Mouse (Mus musculus): Measurements from ENCODE around the gene Rack1. TPM values are rescaled to one million over a fixed set of nuclear protein-coding genes. Genes with fewer than 3 reads are reported as not detected.
"Not testable (repeated sequence)": the region's sequence is repeated elsewhere in the genome, so short reads cannot be mapped to it uniquely, and the experiment has no call there.

Gene Rack1
- total RNA-seq, 2 experiments from 2014 or later = 530 to 563 TPM

GRCm38 (mm10) chr11:48791894-48792293, 8.2 kb upstream of the Rack1 start:
- DNase-seq = not testable (repeated sequence)
- intact Hi-C loops (cut with DNase I) = loop anchor here (2.0 kb wide), 1 partner anchor 311 kb away; no protein-coding TSS in a partner anchor

DNA sequence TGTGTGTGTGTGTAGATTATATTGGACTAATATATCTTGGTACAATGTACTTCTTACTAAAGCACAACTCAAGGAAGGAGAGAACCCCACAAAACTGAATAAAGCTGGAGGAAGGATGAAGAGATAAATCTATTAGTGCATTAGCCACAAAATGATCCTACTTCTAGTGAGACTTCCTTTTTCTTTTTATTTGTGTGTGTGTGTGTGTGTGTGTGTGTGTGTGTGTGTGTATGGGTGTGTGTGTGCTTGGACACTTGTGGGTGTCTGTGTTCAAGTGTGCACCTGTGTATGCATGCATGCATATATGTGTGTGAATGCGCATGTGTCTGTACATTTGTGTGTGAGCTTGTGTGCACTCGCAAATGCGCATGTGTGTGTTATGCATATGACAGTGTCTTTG, 6.9 kb upstream of the Rack1 start:
- intact Hi-C loops (cut with DNase I) = no loop called here
- DNase-seq = no peak

DNA sequence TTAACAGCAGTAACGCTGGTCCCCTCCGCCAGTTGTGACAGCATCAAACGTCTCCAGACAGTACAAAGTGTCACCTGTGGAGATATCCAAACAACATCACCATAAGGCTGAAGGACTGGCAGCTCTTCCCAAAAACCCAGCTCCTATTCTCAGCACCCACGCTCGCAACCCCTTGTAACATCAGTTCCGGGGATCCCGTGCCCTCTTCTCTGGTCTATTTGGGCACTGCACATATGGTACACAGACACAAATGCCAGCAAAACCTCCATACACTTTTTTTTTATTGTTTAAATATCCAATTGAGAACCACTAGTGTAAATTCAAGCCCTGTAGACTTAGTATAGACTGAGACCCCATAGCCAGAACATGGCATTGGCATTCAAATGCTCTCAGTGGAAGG, 4.9 kb upstream of the Rack1 start:
- no peak for DNase-seq
- intact Hi-C loops (cut with DNase I) = no loop called here

DNA sequence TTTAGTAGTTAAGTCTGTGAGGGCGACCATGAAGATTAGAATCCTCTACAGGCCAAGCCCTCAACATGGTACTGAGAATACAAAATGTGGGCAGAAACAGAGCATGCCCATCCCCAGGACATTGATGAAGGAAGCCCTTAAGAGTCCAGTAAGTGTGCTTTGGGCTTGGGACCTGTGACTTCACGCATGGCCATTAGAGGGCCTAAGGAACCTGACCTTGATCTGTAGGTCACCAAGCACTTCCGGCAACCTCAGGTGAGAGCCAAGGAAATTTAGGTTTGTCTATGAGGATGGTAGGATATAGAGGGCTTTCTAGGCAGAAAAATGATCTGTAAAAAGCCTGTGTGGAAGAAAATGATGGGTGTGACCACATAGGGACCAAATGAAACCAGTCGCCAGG, 3.8 kb upstream of the Rack1 start:
- DNase-seq = no peak
- intact Hi-C loops (cut with DNase I) = no loop called here

GRCm38 (mm10) chr11:48797287-48797686, 2.8 kb upstream of the Rack1 start:
- DNase-seq = no peak
- intact Hi-C loops (cut with DNase I) = no loop called here

GRCm38 (mm10) chr11:48798308-48798707, 1.8 kb upstream of the Rack1 start:
- intact Hi-C loops (cut with DNase I) = no loop called here
- no peak for DNase-seq

DNA sequence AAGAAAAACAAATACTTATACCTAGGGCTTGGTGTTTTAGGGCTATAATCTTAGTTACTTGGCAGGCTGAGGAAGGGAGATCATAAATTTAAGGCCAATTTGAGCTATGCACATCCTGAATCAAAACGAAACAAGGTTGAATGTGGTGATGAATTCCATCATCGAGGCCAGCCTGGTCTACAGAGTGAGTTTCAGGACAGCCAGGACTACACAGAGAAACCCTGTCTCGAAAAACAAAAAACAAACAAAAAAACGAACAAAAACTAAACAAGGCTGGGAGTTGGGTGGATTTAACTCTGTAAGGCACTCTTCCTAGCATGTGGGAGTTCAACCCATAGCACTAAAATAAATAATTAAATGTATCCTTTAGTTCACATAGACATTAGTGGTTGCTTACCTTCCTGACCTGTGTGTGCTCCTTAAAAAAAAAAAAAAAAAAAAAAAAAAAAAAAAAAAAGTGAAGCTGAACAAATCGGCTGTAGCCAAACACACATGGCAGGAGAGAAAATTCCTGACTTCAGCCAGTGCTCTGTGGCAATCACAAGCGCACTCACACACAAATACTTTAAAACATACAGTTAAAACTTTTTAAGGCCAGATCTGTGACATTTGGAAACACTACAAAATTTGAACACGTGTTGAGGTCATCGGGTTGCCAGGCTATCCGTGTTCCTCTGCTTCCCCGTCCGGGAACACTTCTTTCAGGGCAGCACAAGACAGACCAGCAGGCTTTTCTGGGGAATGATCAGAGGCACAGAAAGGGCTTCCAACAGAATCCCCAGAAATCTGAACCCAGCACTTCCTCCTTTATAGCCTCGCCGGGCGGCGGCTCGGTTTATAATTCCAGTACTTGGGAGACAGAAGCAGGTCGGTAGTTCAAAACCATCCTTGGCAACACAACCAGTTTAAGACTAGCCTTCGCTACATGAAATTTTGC, 880 bp upstream of the Rack1 start:
- intact Hi-C loops (cut with DNase I) = no loop called here
- DNase-seq = no peak

DNA sequence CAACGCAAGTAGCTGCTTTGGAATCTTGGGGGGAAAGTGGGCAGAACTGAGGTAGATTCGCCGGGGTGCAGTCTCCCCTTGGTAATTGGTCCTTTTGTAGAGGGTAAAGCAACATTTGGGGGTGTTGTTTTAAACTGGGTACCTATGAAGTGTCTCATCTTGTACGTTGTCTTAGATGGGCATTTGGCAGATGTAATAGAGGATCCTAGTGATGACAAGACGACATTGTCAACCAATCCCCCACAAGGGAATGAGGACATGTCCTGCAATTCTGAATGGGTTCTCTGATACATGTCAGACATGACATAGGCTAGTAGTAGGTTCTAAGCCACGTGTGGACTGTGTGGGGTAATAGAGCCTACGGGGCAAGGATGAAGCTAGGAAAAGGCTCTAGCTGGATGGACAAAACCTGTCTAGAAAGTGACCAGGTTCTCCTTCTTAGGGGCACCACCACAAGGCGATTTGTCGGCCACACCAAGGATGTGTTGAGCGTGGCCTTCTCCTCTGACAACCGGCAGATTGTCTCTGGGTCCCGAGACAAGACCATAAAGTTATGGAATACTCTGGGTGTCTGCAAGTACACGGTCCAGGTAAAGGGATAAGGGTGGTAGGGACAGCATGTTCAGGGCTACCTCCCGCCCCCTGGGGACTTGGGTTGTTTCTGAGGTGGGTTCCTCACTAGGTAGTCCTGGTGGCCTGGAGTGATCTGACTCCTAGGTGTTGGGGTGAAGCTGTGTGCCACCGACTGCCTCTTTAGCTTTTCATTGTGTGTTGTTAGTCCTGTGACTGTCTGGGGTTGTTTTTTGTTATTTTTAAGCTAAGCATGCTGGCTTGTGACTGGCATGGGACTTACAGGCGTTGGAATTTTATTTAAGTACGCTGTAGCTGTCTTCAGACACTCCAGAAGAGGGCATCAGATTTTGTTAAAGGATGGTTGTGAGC, 2.0 kb downstream of the Rack1 start:
- intact Hi-C loops (cut with DNase I) = loop anchor here (1.0 to 2.0 kb wide), 2 partner anchors 14 to 401 kb away; partner anchors contain the start of gene Zfp62
- no peak for DNase-seq

DNA sequence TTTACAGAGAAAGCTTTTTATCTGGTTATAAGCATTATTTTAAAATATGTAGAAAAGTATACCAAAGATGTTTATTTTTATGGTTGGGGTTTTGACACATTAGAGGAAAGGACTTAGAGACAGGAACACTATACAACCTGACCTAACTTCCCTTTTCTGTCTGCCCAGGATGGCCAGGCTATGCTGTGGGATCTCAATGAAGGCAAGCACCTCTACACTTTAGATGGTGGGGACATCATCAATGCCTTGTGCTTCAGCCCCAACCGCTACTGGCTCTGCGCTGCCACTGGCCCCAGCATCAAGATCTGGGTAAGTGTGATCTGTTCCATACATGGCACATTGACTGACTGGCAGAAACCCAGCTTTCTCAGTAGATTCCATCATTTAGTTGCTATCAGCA, 3.9 kb downstream of the Rack1 start:
- no peak for DNase-seq
- intact Hi-C loops (cut with DNase I) = no loop called here

- no peak for DNase-seq
- intact Hi-C loops (cut with DNase I) = no loop called here
Observed at GRCm38 (mm10) chr11:48804922-48805321, 4.8 kb downstream of the Rack1 start.

DNA sequence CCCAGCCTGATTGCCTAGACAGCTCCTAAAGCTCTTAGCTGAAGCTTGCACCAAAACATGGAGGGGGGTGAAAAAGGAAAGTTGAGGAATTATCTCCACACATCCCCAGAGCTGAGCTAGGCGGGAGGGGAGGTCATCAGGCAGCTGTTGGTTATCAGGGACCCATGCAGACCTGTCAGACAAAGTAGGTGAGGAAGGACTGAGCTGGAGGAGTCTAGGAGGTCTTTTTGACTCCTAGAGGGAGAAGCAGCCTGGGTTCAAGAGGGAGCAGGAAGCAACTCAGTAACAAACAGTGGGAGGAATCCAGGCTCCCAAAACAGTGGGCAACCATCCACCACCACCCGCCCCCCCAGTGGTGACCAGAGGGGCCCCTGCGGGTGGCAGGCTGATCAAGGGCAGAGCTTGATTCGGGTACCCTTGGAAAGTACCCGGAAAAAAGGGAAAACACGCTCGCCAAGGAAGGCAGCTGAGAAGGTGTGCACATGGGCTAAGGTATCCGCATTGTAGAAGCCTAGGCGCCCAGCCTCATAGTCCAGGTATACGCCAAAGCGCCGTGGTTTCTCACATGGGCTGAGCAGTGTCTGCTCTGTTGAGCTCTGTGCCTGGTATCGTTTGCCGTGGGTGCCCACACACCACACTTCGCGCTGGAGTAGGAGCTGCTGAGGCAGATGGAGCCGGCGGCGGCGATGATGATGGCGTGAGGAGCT, 6.9 kb downstream of the Rack1 start:
- DNase-seq = no peak
- intact Hi-C loops (cut with DNase I) = no loop called here

- intact Hi-C loops (cut with DNase I) = no loop called here
- no peak for DNase-seq
Observed at GRCm38 (mm10) chr11:48807563-48808303, 7.6 kb downstream of the Rack1 start.

GRCm38 (mm10) chr11:48808304-48808646, 8.1 kb downstream of the Rack1 start:
- intact Hi-C loops (cut with DNase I) = no loop called here
- DNase-seq = no peak

- intact Hi-C loops (cut with DNase I) = no loop called here
- DNase-seq = peak; percentile 71 to 72
Observed at GRCm38 (mm10) chr11:48808737-48809433, 8.8 kb downstream of the Rack1 start.

GRCm38 (mm10) chr11:48809434-48809830, 9.3 kb downstream of the Rack1 start:
- intact Hi-C loops (cut with DNase I) = no loop called here
- DNase-seq = no peak

- intact Hi-C loops (cut with DNase I) = no loop called here
Observed at GRCm38 (mm10) chr11:48810142-48810541, 10.0 kb downstream of the Rack1 start.

GRCm38 (mm10) chr11:48813782-48814181, 13.7 kb downstream of the Rack1 start:
- intact Hi-C loops (cut with DNase I) = no loop called here
- DNase-seq = no peak

More at GRCm38 (mm10) chr11:48810142-48810541, 10.0 kb downstream of the Rack1 start:
- DNase-seq = no peak

DNA sequence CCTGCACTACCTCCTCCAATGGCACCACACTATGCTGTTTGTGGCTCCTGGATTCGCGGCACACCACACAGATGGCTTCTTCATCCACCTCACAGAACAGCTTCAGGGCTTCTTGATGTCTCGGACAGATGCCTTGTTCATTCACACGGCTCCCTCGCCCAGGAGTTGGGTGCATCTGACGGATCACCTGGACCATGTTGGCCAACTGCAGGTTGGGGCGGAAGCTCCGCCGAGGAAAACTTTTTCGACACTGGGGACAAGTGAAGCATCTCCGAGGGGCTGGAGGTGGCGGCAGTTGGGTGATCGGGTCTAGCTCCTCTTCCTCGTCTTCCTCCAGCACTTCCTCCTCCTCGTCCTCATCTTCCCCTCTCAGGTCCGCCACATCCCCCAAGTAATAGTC, 15.7 kb downstream of the Rack1 start:
- intact Hi-C loops (cut with DNase I) = loop anchor here (1.0 kb wide), 1 partner anchor 15 kb away; no protein-coding TSS in a partner anchor
- DNase-seq = no peak

- intact Hi-C loops (cut with DNase I) = loop anchor here (1.0 kb wide), 1 partner anchor 15 kb away; no protein-coding TSS in a partner anchor
- DNase-seq = peak; percentile 41 to 66
Observed at GRCm38 (mm10) chr11:48816281-48816781, 16.2 kb downstream of the Rack1 start.
